Mouse (Mus musculus): ENCODE measurements around the gene Fahd2a. TPM values are rescaled to one million over a fixed set of nuclear protein-coding genes. Genes with fewer than 3 reads are reported as not detected.
A peak's percentile ranks its signal among the peaks of the same experiment; 100 is the strongest.

The Fahd2a gene
- polyA plus RNA-seq (2014; fragmentation: Nextera tagmentation; extraction: Ambion mirVana), result 22.7 and 24.8 TPM in 2 replicates

DNA sequence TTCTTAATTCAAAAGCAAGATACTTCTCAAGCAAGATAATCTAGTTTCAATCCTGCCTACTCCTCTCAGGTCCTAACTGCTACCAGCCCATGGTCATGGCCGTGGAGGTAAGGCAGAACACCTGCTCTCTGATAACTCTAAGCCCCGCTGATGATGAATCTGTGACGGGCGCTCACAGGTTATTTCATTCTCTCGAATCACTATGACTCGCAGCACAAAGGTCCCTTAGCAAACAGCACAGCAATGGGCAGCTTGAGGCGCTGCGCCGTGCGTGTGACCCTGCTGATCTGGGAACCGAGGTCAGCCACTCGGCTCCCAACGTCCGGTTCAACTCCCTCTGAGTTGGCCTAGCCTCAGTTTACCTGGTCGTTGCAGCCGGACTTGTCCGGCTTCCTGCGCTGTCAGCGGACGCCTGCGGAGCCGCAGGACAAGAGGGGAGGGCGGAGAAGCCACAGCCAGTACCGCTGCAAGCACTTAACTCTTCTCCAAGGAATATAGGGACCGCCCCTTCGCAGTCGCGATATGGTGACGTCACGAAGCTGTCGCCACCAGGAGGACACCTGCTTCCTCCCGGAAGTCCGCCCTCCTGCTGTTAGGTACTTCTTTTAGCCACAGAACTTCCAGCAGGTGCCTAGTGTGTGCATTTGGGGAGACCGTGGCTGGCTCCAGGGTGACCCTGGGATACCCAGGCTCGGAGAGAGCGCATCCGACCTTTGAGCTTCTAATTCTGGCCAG, at the start of gene Fahd2a:
Gene Fahd2a, minus strand, starts transcription at position 511 of the 735 bp plus-strand sequence.
- H3K27me3 ChIP-seq (ENCODE audit: control insufficient read depth, insufficient read depth, low read length), result no peaks in the 10 kb centered on the region
- no peaks in the 10 kb centered on the region for H3K36me3 ChIP-seq (ENCODE audit: control insufficient read depth, insufficient read depth, low read length)
- H3K4me1 ChIP-seq (ENCODE audit: control insufficient read depth, insufficient read depth, low read length), result peaks cover 6% of the 10 kb centered on the region
- no peak within 1 kb of the TSS for H3K27ac ChIP-seq (ENCODE audit: low read depth, low read length)
- no peaks in the 10 kb centered on the region for H3K9me3 ChIP-seq (ENCODE audit: control insufficient read depth, low read length)
- peak within 1 kb of the TSS; percentile 56 for H3K4me3 ChIP-seq (ENCODE audit: low read depth, low read length)
- DNase-seq (ENCODE audit: low spot score), result peak; percentile 90
- 5% methylated on average over 37 of the region's 37 CpGs for WGBS
- H3K4me2 ChIP-seq (ENCODE audit: low read depth), result peak within 1 kb of the TSS; percentile 55
- peak within 1 kb of the TSS; percentile 82 for H3K9ac ChIP-seq (ENCODE audit: low read length)
- peak; percentile 87 for ATAC-seq (ENCODE audit: insufficient read depth, low FRiP score, low TSS enrichment)

- H3K27me3 ChIP-seq (ENCODE audit: control insufficient read depth, insufficient read depth, low read length), result peaks cover 52% of the 10 kb centered on the region
- peak overlapping the region; percentile 34 for H3K4me2 ChIP-seq (ENCODE audit: low read depth)
- no peaks in the 10 kb centered on the region for H3K36me3 ChIP-seq (ENCODE audit: control insufficient read depth, insufficient read depth, low read length)
- 8% methylated on average over 19 of the region's 19 CpGs for WGBS
- peaks cover 13% of the 10 kb centered on the region for H3K4me1 ChIP-seq (ENCODE audit: control insufficient read depth, insufficient read depth, low read length)
- H3K4me3 ChIP-seq (ENCODE audit: low read depth, low read length), result no peak overlapping the region
- ATAC-seq (ENCODE audit: insufficient read depth, low FRiP score, low TSS enrichment) (peak; percentile 78; the same call in 1 of the 2 replicates), DNase-seq (ENCODE audit: low spot score) (peak; percentile 83)
- no peak overlapping the region for H3K27ac ChIP-seq (ENCODE audit: low read depth, low read length)
- no peak overlapping the region for H3K9ac ChIP-seq (ENCODE audit: low read length)
- H3K9me3 ChIP-seq (ENCODE audit: control insufficient read depth, low read length), result no peaks in the 10 kb centered on the region
These were observed 40.3 kb upstream of the Fahd2a start for GRCm38 (mm10) chr2:127484476-127485170.

GRCm38 (mm10) chr2:127483001-127483400, 38.6 kb upstream of the Fahd2a start:
- ATAC-seq (ENCODE audit: insufficient read depth, low FRiP score, low TSS enrichment) (no peak), DNase-seq (ENCODE audit: low spot score) (peak; percentile 31)
- Histone ChIP-seq H3K4me1 (ENCODE audit: control insufficient read depth, insufficient read depth, low read length) (peaks cover 13% of the 10 kb centered on the region), H3K4me3 (ENCODE audit: low read depth, low read length) (peak overlapping the region; percentile 37), H3K27me3 (ENCODE audit: control insufficient read depth, insufficient read depth, low read length) (peaks cover 52% of the 10 kb centered on the region), H3K4me2 (ENCODE audit: low read depth) (peak overlapping the region; percentile 63; the same call in 1 of the 2 replicates), H3K36me3 (ENCODE audit: control insufficient read depth, insufficient read depth, low read length) (no peaks in the 10 kb centered on the region), H3K9me3 (ENCODE audit: control insufficient read depth, low read length) (no peaks in the 10 kb centered on the region), H3K27ac (ENCODE audit: low read depth, low read length) (no peak overlapping the region), H3K9ac (ENCODE audit: low read length) (no peak overlapping the region)
- WGBS, result 1% methylated on average over 20 of the region's 21 CpGs

- Histone ChIP-seq H3K27me3 (ENCODE audit: control insufficient read depth, insufficient read depth, low read length) (peaks cover 52% of the 10 kb centered on the region), H3K27ac (ENCODE audit: low read depth, low read length) (no peak overlapping the region), H3K4me3 (ENCODE audit: low read depth, low read length) (peak overlapping the region; percentile 37), H3K36me3 (ENCODE audit: control insufficient read depth, insufficient read depth, low read length) (no peaks in the 10 kb centered on the region), H3K4me1 (ENCODE audit: control insufficient read depth, insufficient read depth, low read length) (peaks cover 13% of the 10 kb centered on the region), H3K4me2 (ENCODE audit: low read depth) (peak overlapping the region; percentile 63), H3K9me3 (ENCODE audit: control insufficient read depth, low read length) (no peaks in the 10 kb centered on the region), H3K9ac (ENCODE audit: low read length) (0 out of 2 replicates have a peak overlapping the region, but pooled peaks have one; percentile 6)
- no peak for ATAC-seq (ENCODE audit: insufficient read depth, low FRiP score, low TSS enrichment)
- peak; percentile 39 for DNase-seq (ENCODE audit: low spot score)
- WGBS, result 0% methylated on average over 18 of the region's 21 CpGs
These were observed 38.2 kb upstream of the Fahd2a start for GRCm38 (mm10) chr2:127482533-127482911.

- Histone ChIP-seq H3K4me1 (ENCODE audit: control insufficient read depth, insufficient read depth, low read length) (peaks cover 13% of the 10 kb centered on the region), H3K4me2 (ENCODE audit: low read depth) (peak overlapping the region; percentile 63), H3K27ac (ENCODE audit: low read depth, low read length) (no peak overlapping the region), H3K9me3 (ENCODE audit: control insufficient read depth, low read length) (no peaks in the 10 kb centered on the region), H3K36me3 (ENCODE audit: control insufficient read depth, insufficient read depth, low read length) (no peaks in the 10 kb centered on the region), H3K9ac (ENCODE audit: low read length) (0 out of 2 replicates have a peak overlapping the region, but pooled peaks have one; percentile 6), H3K27me3 (ENCODE audit: control insufficient read depth, insufficient read depth, low read length) (peaks cover 52% of the 10 kb centered on the region), H3K4me3 (ENCODE audit: low read depth, low read length) (peak overlapping the region; percentile 37)
- WGBS, result under 1% methylated on average over 58 of the region's 59 CpGs
- DNase-seq (ENCODE audit: low spot score), result peak; percentile 20
- ATAC-seq (ENCODE audit: insufficient read depth, low FRiP score, low TSS enrichment), result no peak
These were observed 37.6 kb upstream of the Fahd2a start for GRCm38 (mm10) chr2:127481841-127482532.

- Histone ChIP-seq H3K9ac (ENCODE audit: low read length) (no peak overlapping the region), H3K4me1 (ENCODE audit: control insufficient read depth, insufficient read depth, low read length) (peaks cover 13% of the 10 kb centered on the region), H3K4me3 (ENCODE audit: low read depth, low read length) (no peak overlapping the region), H3K27me3 (ENCODE audit: control insufficient read depth, insufficient read depth, low read length) (peaks cover 48% of the 10 kb centered on the region), H3K9me3 (ENCODE audit: control insufficient read depth, low read length) (no peaks in the 10 kb centered on the region), H3K36me3 (ENCODE audit: control insufficient read depth, insufficient read depth, low read length) (no peaks in the 10 kb centered on the region), H3K27ac (ENCODE audit: low read depth, low read length) (no peak overlapping the region), H3K4me2 (ENCODE audit: low read depth) (no peak overlapping the region)
- no peak for ATAC-seq (ENCODE audit: insufficient read depth, low FRiP score, low TSS enrichment)
- DNase-seq (ENCODE audit: low spot score), result peak; percentile 6
- WGBS, result 67% methylated on average over 10 of the region's 10 CpGs
These were observed 35.4 kb upstream of the Fahd2a start for GRCm38 (mm10) chr2:127479763-127480162.

DNA sequence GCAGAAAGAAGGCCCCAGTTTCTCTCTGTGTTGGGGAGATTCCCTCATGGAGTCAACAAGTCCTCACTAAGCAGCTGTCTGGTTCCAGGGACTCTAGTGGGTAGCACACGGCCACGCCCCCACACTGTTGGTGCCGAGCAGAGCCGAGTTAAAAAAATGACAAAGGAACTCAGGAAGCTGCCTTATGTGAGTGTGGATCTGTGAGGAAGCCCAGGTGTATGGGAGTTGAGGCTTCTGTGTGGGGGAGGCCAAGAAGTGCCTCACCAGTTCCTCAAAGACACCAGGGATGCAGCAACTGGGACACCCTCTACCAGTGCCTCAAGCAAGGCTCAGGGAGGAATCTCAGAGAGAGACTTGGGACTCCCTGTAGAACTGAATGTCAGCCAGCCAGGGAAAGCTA, 34.8 kb upstream of the Fahd2a start:
- Histone ChIP-seq H3K4me3 (ENCODE audit: low read depth, low read length) (no peak overlapping the region), H3K27me3 (ENCODE audit: control insufficient read depth, insufficient read depth, low read length) (peaks cover 45% of the 10 kb centered on the region), H3K4me2 (ENCODE audit: low read depth) (no peak overlapping the region), H3K36me3 (ENCODE audit: control insufficient read depth, insufficient read depth, low read length) (no peaks in the 10 kb centered on the region), H3K27ac (ENCODE audit: low read depth, low read length) (no peak overlapping the region), H3K9ac (ENCODE audit: low read length) (no peak overlapping the region), H3K4me1 (ENCODE audit: control insufficient read depth, insufficient read depth, low read length) (peaks cover 10% of the 10 kb centered on the region), H3K9me3 (ENCODE audit: control insufficient read depth, low read length) (no peaks in the 10 kb centered on the region)
- 88% methylated on average over 4 of the region's 4 CpGs for whole genome bisulfite sequencing
- ATAC-seq (ENCODE audit: insufficient read depth, low FRiP score, low TSS enrichment), result no peak
- DNase-seq (ENCODE audit: low spot score), result no peak

DNA sequence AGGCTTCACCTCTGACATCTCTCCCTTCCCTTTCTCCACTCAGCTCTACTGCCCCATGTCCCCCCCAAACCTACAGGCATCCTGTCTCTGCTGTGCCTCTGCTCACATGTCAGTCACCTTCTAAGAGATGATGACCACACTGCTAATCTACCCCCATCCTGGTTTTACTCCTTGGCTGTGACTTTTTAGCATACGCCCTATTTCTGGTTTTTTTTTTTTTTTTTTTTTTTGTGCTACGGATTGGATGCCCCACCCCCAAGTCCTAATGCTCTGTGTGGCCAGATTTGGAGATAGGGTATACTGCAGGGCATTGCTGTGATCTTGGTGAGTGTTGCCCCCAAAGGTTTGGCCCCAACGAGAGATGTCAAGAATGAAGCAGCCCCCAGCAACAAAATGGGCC, 27.9 kb upstream of the Fahd2a start:
- H3K4me2 ChIP-seq (ENCODE audit: low read depth), result no peak overlapping the region
- H3K4me3 ChIP-seq (ENCODE audit: low read depth, low read length), result no peak overlapping the region
- H3K36me3 ChIP-seq (ENCODE audit: control insufficient read depth, insufficient read depth, low read length), result no peaks in the 10 kb centered on the region
- no peaks in the 10 kb centered on the region for H3K4me1 ChIP-seq (ENCODE audit: control insufficient read depth, insufficient read depth, low read length)
- whole genome bisulfite sequencing, result 72% methylated on average over 3 of the region's 3 CpGs
- no peak overlapping the region for H3K9ac ChIP-seq (ENCODE audit: low read length)
- no peaks in the 10 kb centered on the region for H3K9me3 ChIP-seq (ENCODE audit: control insufficient read depth, low read length)
- ATAC-seq (ENCODE audit: insufficient read depth, low FRiP score, low TSS enrichment) (no peak), DNase-seq (ENCODE audit: low spot score) (no peak)
- H3K27me3 ChIP-seq (ENCODE audit: control insufficient read depth, insufficient read depth, low read length), result no peaks in the 10 kb centered on the region
- H3K27ac ChIP-seq (ENCODE audit: low read depth, low read length), result no peak overlapping the region
